Mouse (Mus musculus): Measurements from ENCODE around the gene Dtnb. TPM values are rescaled to one million over a fixed set of nuclear protein-coding genes. Genes with fewer than 3 reads are reported as not detected.

Gene Dtnb
- polyA plus RNA-seq, 1 experiment from 2014 or later: 40.5 TPM

DNA sequence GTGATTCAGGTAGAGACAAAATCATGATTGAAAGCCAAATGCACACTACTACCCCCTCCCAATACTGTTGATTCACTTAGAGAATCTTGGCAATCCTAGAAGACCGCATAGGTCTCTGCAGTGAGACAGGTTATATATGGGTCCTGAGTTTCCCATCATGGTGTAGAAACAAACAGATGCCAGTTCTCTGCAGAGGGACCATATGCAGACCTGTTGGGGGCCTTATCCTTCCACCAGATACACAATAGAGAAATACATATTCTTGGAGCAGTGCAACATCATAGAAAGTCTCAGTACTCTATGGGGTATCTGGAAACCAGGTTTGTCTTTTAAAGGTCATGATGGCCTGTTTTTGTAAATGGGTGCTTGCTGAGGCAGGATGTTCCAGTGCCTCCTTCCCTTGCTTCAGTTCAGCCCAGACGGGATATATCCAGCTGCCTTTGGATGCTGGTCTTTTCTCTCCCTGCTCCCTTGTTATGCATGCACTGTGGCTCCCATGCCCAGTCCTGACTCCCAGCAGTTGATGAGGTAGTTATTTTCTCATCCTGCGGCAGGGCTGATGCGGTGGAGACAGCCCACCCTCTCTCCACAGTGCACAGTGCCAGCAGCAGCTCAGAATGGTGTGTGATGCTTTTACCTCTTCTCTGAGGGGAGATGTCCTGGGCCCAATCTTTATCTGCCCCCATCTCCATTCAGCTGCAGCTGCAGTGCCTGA, 188.9 kb downstream of the Dtnb start:
- Histone ChIP-seq H3K4me1 (peaks cover 4% of the 10 kb centered on the region; the same call in 1 of the 2 replicates), H3K27ac (replicated peaks) (no peak overlapping the region), H3K9ac (no peak overlapping the region), H3K27me3 (no peaks in the 10 kb centered on the region), H3K4me2 (replicated peaks) (no peak overlapping the region), H3K36me3 (no peaks in the 10 kb centered on the region), H3K9me3 (replicated peaks) (no peaks in the 10 kb centered on the region), H3K4me3 (replicated peaks) (no peak overlapping the region)
- 75% methylated on average over 4 of the region's 4 CpGs for WGBS
- no peak for ATAC-seq (ENCODE audit: insufficient number of reproducible peaks, low FRiP score, low TSS enrichment, low read depth)

GRCm38 (mm10) chr12:3761591-3762295, 189.6 kb downstream of the Dtnb start:
- WGBS: 79% methylated on average over 6 of the region's 6 CpGs
- Histone ChIP-seq H3K4me2 (replicated peaks) (no peak overlapping the region), H3K4me1 (peaks cover 4% of the 10 kb centered on the region; the same call in 1 of the 2 replicates), H3K36me3 (no peaks in the 10 kb centered on the region), H3K9me3 (replicated peaks) (no peaks in the 10 kb centered on the region), H3K4me3 (replicated peaks) (no peak overlapping the region), H3K27ac (replicated peaks) (no peak overlapping the region), H3K27me3 (no peaks in the 10 kb centered on the region), H3K9ac (no peak overlapping the region)
- no peak for ATAC-seq (ENCODE audit: insufficient number of reproducible peaks, low FRiP score, low TSS enrichment, low read depth)

- Histone ChIP-seq H3K36me3 (no peaks in the 10 kb centered on the region), H3K27me3 (no peaks in the 10 kb centered on the region), H3K9ac (no peak overlapping the region), H3K4me3 (replicated peaks) (no peak overlapping the region), H3K9me3 (replicated peaks) (no peaks in the 10 kb centered on the region), H3K4me2 (replicated peaks) (no peak overlapping the region), H3K27ac (replicated peaks) (no peak overlapping the region), H3K4me1 (peaks cover 2% of the 10 kb centered on the region; the same call in 1 of the 2 replicates)
- 65% methylated on average over 3 of the region's 3 CpGs for WGBS
- ATAC-seq (ENCODE audit: insufficient number of reproducible peaks, low FRiP score, low TSS enrichment, low read depth): no peak
Measured at GRCm38 (mm10) chr12:3764191-3764804, 192.1 kb downstream of the Dtnb start.

- ATAC-seq (ENCODE audit: insufficient number of reproducible peaks, low FRiP score, low TSS enrichment, low read depth): no peak; the same call in 1 of the 2 replicates
- Histone ChIP-seq H3K9ac (no peak overlapping the region), H3K9me3 (replicated peaks) (no peaks in the 10 kb centered on the region), H3K36me3 (no peaks in the 10 kb centered on the region; the same call in 1 of the 2 replicates), H3K4me3 (replicated peaks) (no peak overlapping the region), H3K4me1 (no peaks in the 10 kb centered on the region), H3K4me2 (replicated peaks) (no peak overlapping the region), H3K27ac (replicated peaks) (no peak overlapping the region), H3K27me3 (no peaks in the 10 kb centered on the region)
- 63% methylated on average over 8 of the region's 8 CpGs for WGBS
Measured at GRCm38 (mm10) chr12:3767360-3767759, 195.2 kb downstream of the Dtnb start.

DNA sequence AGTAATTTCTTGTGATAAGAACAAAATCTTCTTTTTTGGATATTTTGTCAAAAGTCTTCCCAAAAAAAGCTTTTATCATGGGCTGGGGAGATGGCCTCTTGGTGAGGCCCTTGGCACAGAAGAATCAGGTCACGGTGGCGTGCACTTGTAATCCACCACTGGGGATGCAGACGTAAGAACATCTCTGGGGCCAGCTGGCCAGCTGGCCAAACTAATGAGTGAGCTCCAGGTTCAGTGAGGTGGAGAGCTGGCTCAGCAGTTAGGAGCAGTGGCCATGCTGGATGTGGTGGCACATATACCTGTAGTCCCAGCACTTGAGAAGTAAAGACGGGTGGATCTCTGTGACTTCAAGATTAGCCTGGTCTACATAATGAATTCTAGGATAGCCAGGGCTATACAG, 196.2 kb downstream of the Dtnb start:
- Histone ChIP-seq H3K27me3 (no peaks in the 10 kb centered on the region), H3K9me3 (replicated peaks) (no peaks in the 10 kb centered on the region), H3K4me3 (replicated peaks) (no peak overlapping the region), H3K27ac (replicated peaks) (no peak overlapping the region), H3K4me1 (no peaks in the 10 kb centered on the region), H3K36me3 (peaks cover 7% of the 10 kb centered on the region; the same call in 1 of the 2 replicates), H3K9ac (no peak overlapping the region), H3K4me2 (replicated peaks) (no peak overlapping the region)
- ATAC-seq (ENCODE audit: insufficient number of reproducible peaks, low FRiP score, low TSS enrichment, low read depth): no peak
- 88% methylated on average over 4 of the region's 4 CpGs for WGBS

DNA sequence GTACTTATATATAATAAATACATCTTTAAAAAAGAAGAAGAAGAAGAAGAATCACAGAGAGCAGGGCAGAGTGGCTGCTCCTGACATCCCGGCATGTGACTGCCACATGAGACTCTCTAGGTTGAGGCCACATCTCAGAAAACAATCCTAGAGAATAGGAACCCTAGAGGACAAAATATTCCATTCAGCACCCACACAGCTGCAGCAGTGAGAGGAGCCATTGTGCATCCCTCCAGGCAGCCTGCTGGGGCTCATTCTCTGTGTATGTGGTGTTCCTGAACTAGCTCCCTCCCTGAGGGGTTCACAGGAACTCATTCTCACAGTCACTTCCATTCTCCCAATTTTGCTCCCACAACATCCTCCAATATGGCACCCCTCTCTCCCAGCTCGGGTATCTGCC, 198.4 kb downstream of the Dtnb start:
- H3K36me3 ChIP-seq: peaks cover 26% of the 10 kb centered on the region; the same call in 1 of the 2 replicates
- no peaks in the 10 kb centered on the region for H3K9me3 ChIP-seq (replicated peaks)
- WGBS: 77% methylated on average over 2 of the region's 2 CpGs
- no peak for ATAC-seq (ENCODE audit: insufficient number of reproducible peaks, low FRiP score, low TSS enrichment, low read depth)
- H3K4me1 ChIP-seq: no peaks in the 10 kb centered on the region
- no peak overlapping the region for H3K27ac ChIP-seq (replicated peaks)
- no peaks in the 10 kb centered on the region for H3K27me3 ChIP-seq
- no peak overlapping the region for H3K4me3 ChIP-seq (replicated peaks)
- no peak overlapping the region for H3K4me2 ChIP-seq (replicated peaks)
- H3K9ac ChIP-seq: no peak overlapping the region

- H3K4me3 ChIP-seq (replicated peaks): no peak overlapping the region
- H3K27me3 ChIP-seq: no peaks in the 10 kb centered on the region
- peaks cover 28% of the 10 kb centered on the region; the same call in 1 of the 2 replicates for H3K36me3 ChIP-seq
- no peak overlapping the region for H3K27ac ChIP-seq (replicated peaks)
- H3K9me3 ChIP-seq (replicated peaks): no peaks in the 10 kb centered on the region
- H3K4me2 ChIP-seq (replicated peaks): no peak overlapping the region
- no peaks in the 10 kb centered on the region for H3K4me1 ChIP-seq
- WGBS: 94% methylated on average over 2 of the region's 2 CpGs
- H3K9ac ChIP-seq: no peak overlapping the region
- no peak for ATAC-seq (ENCODE audit: insufficient number of reproducible peaks, low FRiP score, low TSS enrichment, low read depth)
Measured at GRCm38 (mm10) chr12:3771080-3771479, 198.9 kb downstream of the Dtnb start.

DNA sequence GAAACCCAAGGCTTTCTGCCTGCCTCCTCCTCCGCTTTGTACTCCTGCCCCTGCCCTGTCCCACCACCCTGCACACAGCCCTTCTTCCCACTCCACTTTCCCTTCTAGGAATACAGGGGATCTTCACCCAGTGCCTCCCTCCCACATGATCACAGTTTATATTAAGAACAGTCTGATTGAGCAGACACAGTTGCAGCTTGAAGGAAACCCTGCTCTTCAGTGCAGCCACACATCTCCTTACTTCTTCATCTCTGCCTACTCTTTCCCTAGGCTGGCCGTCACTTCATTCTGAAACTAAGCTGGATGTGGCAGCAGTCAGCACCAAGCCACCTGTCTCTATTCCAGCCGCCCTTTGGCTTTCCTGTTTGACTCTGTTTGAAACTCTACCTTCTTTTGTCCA, 201.5 kb downstream of the Dtnb start:
- ATAC-seq (ENCODE audit: insufficient number of reproducible peaks, low FRiP score, low TSS enrichment, low read depth): no peak
- H3K9ac ChIP-seq: no peak overlapping the region
- no peak overlapping the region for H3K27ac ChIP-seq (replicated peaks)
- 86% methylated on average over 3 of the region's 3 CpGs for WGBS
- H3K4me3 ChIP-seq (replicated peaks): no peak overlapping the region
- no peaks in the 10 kb centered on the region for H3K4me1 ChIP-seq
- H3K36me3 ChIP-seq: peaks cover 30% of the 10 kb centered on the region; the same call in 1 of the 2 replicates
- no peaks in the 10 kb centered on the region for H3K9me3 ChIP-seq (replicated peaks)
- H3K4me2 ChIP-seq (replicated peaks): no peak overlapping the region
- H3K27me3 ChIP-seq: no peaks in the 10 kb centered on the region

DNA sequence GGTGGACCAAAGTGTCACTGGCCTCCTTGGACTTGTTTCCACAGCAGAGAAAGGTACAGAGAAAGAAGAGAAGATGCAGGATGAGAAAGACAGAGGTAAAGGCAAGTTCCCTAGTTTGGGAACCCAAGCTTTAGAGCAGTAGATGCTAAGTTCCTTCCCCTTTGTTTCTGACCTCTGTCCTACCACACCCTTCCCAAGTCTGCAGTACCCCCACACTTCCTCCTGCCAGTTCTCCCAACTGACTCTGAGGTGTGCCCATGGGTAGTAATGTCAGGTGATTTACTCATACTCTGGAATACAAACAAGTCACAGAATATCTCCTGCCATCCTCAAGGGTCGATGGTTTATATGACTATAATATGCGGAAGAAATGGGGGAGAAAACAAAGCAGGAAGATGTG, 203.8 kb downstream of the Dtnb start:
- Histone ChIP-seq H3K27ac (replicated peaks) (no peak overlapping the region), H3K27me3 (no peaks in the 10 kb centered on the region), H3K4me2 (replicated peaks) (no peak overlapping the region), H3K9ac (no peak overlapping the region), H3K4me3 (replicated peaks) (no peak overlapping the region), H3K4me1 (peaks cover 18% of the 10 kb centered on the region), H3K36me3 (peaks cover 30% of the 10 kb centered on the region; the same call in 1 of the 2 replicates), H3K9me3 (replicated peaks) (no peaks in the 10 kb centered on the region)
- ATAC-seq (ENCODE audit: insufficient number of reproducible peaks, low FRiP score, low TSS enrichment, low read depth): no peak
- WGBS: 86% methylated on average over 2 of the region's 2 CpGs

- Histone ChIP-seq H3K4me2 (replicated peaks) (no peak overlapping the region), H3K36me3 (peaks cover 30% of the 10 kb centered on the region; the same call in 1 of the 2 replicates), H3K27ac (replicated peaks) (no peak overlapping the region), H3K9ac (no peak overlapping the region), H3K9me3 (replicated peaks) (no peaks in the 10 kb centered on the region), H3K4me1 (peaks cover 28% of the 10 kb centered on the region), H3K27me3 (no peaks in the 10 kb centered on the region), H3K4me3 (replicated peaks) (no peak overlapping the region)
- no peak for ATAC-seq (ENCODE audit: insufficient number of reproducible peaks, low FRiP score, low TSS enrichment, low read depth)
- WGBS: 95% methylated on average over 5 of the region's 5 CpGs
Measured at GRCm38 (mm10) chr12:3777682-3778081, 205.5 kb downstream of the Dtnb start.

DNA sequence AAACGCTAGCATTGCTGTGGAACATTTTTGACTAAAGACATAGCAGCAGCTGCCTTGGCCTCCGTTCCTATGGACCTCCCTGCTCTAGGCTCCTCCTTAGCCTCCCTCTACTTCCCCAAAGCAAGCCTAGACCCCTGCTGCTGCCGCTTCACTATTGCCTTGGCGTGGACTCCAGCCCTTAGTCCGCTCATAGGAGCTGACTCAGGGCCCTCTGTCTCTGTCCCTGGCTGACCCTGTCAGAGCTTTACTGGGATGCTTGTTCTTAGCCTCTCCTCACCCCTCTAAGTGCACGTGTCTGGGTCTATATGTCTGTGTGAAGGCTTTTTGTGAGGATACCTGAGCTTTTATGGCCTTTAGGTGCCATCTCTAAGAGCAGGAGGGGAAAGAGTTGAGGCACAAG, 206.1 kb downstream of the Dtnb start:
- no peaks in the 10 kb centered on the region for H3K27me3 ChIP-seq
- no peak overlapping the region for H3K4me3 ChIP-seq (replicated peaks)
- no peak for ATAC-seq (ENCODE audit: insufficient number of reproducible peaks, low FRiP score, low TSS enrichment, low read depth)
- H3K9me3 ChIP-seq (replicated peaks): no peaks in the 10 kb centered on the region
- WGBS: 83% methylated on average over 6 of the region's 6 CpGs
- H3K4me1 ChIP-seq: peaks cover 34% of the 10 kb centered on the region
- H3K27ac ChIP-seq (replicated peaks): no peak overlapping the region
- no peak overlapping the region for H3K9ac ChIP-seq
- peaks cover 24% of the 10 kb centered on the region; the same call in 1 of the 2 replicates for H3K36me3 ChIP-seq
- H3K4me2 ChIP-seq (replicated peaks): no peak overlapping the region
